Mouse (Mus musculus): Measurements from ENCODE around the gene Oog4.

Gene Oog4

GRCm38 (mm10) chr4:143450224-143450623 lies at the start of gene Oog4:
Gene Oog4 (minus strand): TSS chr4:143450324.
- 82% methylated on average over 3 of the region's 3 CpGs for WGBS

GRCm38 (mm10) chr4:143426770-143427169 lies 23.4 kb downstream of the Oog4 start:
- 64% methylated on average over 5 of the region's 5 CpGs for WGBS

GRCm38 (mm10) chr4:143414121-143414520 lies 36.0 kb downstream of the Oog4 start:
- WGBS: 98% methylated on average over 3 of the region's 3 CpGs

DNA sequence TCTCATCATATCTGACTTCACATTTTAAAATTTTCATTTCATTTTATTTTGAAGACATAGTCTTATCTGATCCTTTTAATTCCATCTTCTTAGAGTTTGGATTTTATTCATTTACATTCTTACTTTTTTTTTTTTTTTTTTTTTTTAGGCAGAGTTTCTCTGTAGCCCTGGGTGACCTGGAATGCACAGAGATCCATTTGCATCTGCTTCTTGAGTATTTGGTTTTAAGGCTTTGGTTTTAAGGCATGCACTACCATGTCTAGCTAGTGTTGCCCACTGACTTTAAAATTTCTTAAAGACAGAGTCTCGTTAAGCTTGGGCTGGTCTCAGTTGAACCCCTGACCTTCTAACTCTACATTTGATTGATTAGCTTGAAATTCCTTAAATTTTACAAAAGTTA lies 36.5 kb downstream of the Oog4 start:
- 95% methylated on average over 1 of the region's 1 CpGs for WGBS

DNA sequence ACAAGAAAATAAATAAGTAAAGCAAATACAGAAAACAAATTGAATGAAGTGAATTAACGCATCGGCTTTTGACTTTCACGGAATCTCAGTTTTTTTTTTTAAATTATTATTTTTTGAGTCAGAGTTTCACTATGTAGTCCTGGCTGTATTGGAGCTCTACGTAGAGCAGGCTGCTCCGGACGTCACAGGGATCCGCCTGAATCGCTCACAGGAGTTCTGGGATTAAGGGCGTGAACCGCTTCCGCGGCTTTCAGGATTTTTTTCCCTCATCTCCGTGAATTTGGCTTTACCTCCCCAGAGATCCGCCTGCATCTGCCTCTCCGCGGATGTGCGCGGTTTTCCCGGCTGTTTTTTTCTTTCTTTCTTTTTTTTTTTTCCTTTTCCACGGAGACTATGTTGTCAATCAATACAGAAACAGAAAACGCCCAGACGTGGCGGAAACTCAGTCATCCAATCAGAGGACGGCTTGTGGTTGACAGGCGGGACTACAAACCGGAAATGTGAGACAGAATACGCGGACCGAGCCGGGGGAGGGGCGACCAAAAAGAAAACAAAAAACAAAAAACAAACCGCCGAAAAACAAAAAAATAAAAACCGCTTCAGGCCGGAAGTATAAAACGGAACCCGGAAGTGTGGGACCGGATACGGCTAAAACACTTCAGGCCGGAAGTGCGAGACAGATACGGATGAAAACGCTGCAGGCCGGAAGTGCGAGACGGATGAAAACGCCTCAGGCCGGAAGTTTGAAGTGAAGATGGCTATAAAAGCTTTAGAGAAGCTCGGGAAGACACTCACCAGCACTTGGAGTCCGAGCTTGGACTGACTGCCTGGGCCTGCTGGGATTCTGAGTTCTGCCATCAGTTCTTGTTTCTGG lies 37.7 kb downstream of the Oog4 start, which contains the start of gene Pramef8:
TSS of gene Pramef8 (plus strand) at position 208 of the 874 bp plus-strand sequence.
- WGBS: under 1% methylated on average over 50 of the region's 50 CpGs

GRCm38 (mm10) chr4:143411566-143412218 lies 38.4 kb downstream of the Oog4 start:
- WGBS: 60% methylated on average over 5 of the region's 5 CpGs

DNA sequence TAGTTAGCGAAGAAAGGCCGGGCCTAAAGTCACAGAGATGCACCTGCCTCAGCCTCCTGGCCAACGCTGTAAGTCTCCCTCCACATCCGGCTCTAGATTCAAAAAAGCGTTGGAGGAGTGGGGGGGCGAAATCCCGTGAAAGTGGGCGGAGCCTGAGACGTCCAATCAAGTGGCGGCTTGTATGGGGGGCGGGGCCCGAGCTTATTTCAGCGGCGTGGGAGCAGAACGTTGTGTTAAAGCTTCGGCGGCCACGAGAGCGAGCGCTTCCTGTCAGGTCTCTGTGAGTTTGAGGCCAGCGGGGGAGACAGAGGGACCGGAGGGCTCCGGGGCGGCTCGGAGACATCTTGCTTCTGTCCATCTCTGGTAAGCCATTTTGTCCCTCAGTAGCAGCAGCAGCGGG lies 55.9 kb downstream of the Oog4 start, which contains the start of gene Pramel1:
TSS of gene Pramel1 (plus strand) at position 248 of the 400 bp plus-strand sequence.
- WGBS: 83% methylated on average over 26 of the region's 26 CpGs

GRCm38 (mm10) chr4:143388955-143389702 lies 61.0 kb downstream of the Oog4 start:
- 9% methylated on average over 39 of the region's 43 CpGs for WGBS
